Mouse (Mus musculus) myocyte (in vitro differentiated cells): ENCODE measurements around the gene Napa. TPM values are rescaled to one million over a fixed set of nuclear protein-coding genes. Genes with fewer than 3 reads are reported as not detected.

Source experiments
- H3K27me3 ChIP-seq: one replicate; pipeline ENCODE4 v1.6.1; 2011; ENCODE audit not compliant: control insufficient read depth, insufficient read depth, insufficient read length
- H3K36me3 ChIP-seq: one replicate; pipeline ENCODE4 v1.6.1; 2011; ENCODE audit not compliant: control insufficient read depth, insufficient read depth
- H3K4me2 ChIP-seq: one replicate; pipeline ENCODE4 v1.6.1; 2011; ENCODE audit warnings: low read depth, control low read depth
- H3K4me3 ChIP-seq: one replicate; pipeline ENCODE4 v1.5.1; 2011; ENCODE audit warnings: mild to moderate bottlenecking, control low read depth, moderate library complexity
- H3K79me2 ChIP-seq: one replicate; pipeline ENCODE4 v1.6.1; 2011; ENCODE audit not compliant: control insufficient read depth, insufficient read depth
- H3ac ChIP-seq: one replicate; pipeline ENCODE4 v1.6.1; 2011; ENCODE audit not compliant: control insufficient read depth, insufficient read length
- CEBPB ChIP-seq: IDR thresholded peaks from 2 replicates; pipeline ENCODE4 v1.6.1; 2011; ENCODE audit warnings: mild to moderate bottlenecking, moderate library complexity; ENCODE audit not compliant: poor library complexity, insufficient read depth, severe bottlenecking
- E2F4 ChIP-seq: IDR thresholded peaks from one replicate; pipeline ENCODE4 v1.6.1; 2011; ENCODE audit warnings: mild to moderate bottlenecking, control low read depth, moderate library complexity; ENCODE audit not compliant: insufficient read depth
- MAX ChIP-seq: IDR thresholded peaks from one replicate; pipeline ENCODE4 v1.6.1; 2011; ENCODE audit warnings: low read depth, mild to moderate bottlenecking, control low read depth
- MYOD1 ChIP-seq, 3 experiments: IDR thresholded peaks; one replicate each; pipeline ENCODE4 v1.6.1; 2011; ENCODE audit warnings: control low read depth in 2 of 3, low read depth in 2 of 3, mild to moderate bottlenecking in 2 of 3, moderate library complexity in 1 of 3; ENCODE audit not compliant: insufficient read length in 2 of 3, control insufficient read depth in 1 of 3
- MYOG ChIP-seq, 3 experiments: IDR thresholded peaks; one replicate each; pipeline ENCODE4 v1.6.1; 2011; ENCODE audit warnings: control low read depth in 2 of 3, low read depth in 2 of 3, mild to moderate bottlenecking in 2 of 3; ENCODE audit not compliant: insufficient read length in 2 of 3, control insufficient read depth in 1 of 3, insufficient read depth in 1 of 3
- POLR2A ChIP-seq: IDR thresholded peaks from one replicate; pipeline ENCODE4 v1.6.1; 2011; ENCODE audit warnings: low read depth, mild to moderate bottlenecking, control low read depth, moderate library complexity; ENCODE audit not compliant: insufficient read length
- POLR2AphosphoS2 ChIP-seq: IDR thresholded peaks from one replicate; pipeline ENCODE4 v1.6.1; 2011; ENCODE audit warnings: low read depth, control low read depth; ENCODE audit not compliant: insufficient read length
- REST ChIP-seq: IDR thresholded peaks from one replicate; pipeline ENCODE4 v1.6.1; 2011; ENCODE audit warnings: mild to moderate bottlenecking, control low read depth, moderate library complexity; ENCODE audit not compliant: insufficient read depth, insufficient read length
- SRF ChIP-seq: IDR thresholded peaks from one replicate; pipeline ENCODE4 v1.6.1; 2011; ENCODE audit warnings: low read depth; ENCODE audit not compliant: control insufficient read depth, insufficient read length
- TCF12 ChIP-seq: IDR thresholded peaks from one replicate; pipeline ENCODE4 v1.6.1; 2011; ENCODE audit warnings: mild to moderate bottlenecking, control low read depth; ENCODE audit not compliant: poor library complexity, insufficient read depth, severe bottlenecking
- TCF3 ChIP-seq: IDR thresholded peaks from one replicate; pipeline ENCODE4 v1.6.1; 2011; ENCODE audit warnings: low read depth, control low read depth; ENCODE audit not compliant: insufficient read length
- USF1 ChIP-seq: IDR thresholded peaks from one replicate; pipeline ENCODE4 v1.6.1; 2011; ENCODE audit warnings: low read depth, mild to moderate bottlenecking, control low read depth, moderate library complexity
- polyA plus RNA-seq: library from polyadenylated mRNA; unstranded; fragments of >200 nt; fragmentation: generic; extraction: Trizol; gene quantifications from one replicate; pipeline ENCODE4 v1.2.1, GENCODE M21; 2012; ENCODE audit warnings: missing spikeins

Gene Napa
- polyA plus RNA-seq, 1 experiment, result 193 TPM

GRCm38 (mm10) chr7:16094592-16094991, 3.7 kb upstream of the Napa start:
- Histone ChIP-seq H3K4me2 (no peak overlapping the region), H3K36me3 (no peaks in the 10 kb centered on the region), H3ac (no peak overlapping the region), H3K79me2 (peaks cover 9% of the 10 kb centered on the region), H3K4me3 (no peak overlapping the region), H3K27me3 (peaks cover 36% of the 10 kb centered on the region)
- TF ChIP-seq CEBPB (no peak), USF1 (no peak), POLR2A (no peak), MYOG (IDR thresholded peaks at IDR 0.05; ENCODE audit: control insufficient read depth in 1 of 3, insufficient read depth in 1 of 3, insufficient read length in 2 of 3, low read depth in 2 of 3) (no peak), E2F4 (no peak), SRF (no peak), POLR2AphosphoS2 (no peak), MYOD1 (IDR thresholded peaks at IDR 0.05; ENCODE audit: control insufficient read depth in 1 of 3, insufficient read length in 2 of 3, low read depth in 2 of 3) (no peak), TCF12 (no peak), REST (no peak), MAX (no peak), TCF3 (no peak)

DNA sequence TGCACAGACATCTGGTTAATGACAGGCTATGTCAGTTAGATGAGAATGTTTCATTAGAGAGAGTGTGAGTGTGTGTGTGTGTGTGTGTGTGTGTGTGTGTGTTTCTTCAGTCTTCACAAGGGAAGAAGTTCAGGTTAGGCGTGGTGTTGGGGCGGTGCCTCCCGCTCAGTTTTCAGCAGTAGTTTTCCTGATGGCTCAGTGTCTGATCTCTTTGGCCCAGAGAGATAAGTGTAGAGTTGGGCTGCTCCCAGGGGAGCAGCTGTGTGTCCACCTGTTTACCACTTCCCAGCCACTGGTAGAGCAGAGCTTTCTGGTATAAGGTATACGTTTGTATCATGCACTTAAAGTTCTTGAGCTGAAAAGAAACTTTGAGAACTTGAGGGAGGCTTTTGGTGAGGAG, 1.6 kb downstream of the Napa start:
- Histone ChIP-seq H3ac (peak overlapping the region; percentile 92), H3K4me2 (peak overlapping the region; percentile 98), H3K4me3 (peak overlapping the region; percentile 91), H3K36me3 (no peaks in the 10 kb centered on the region), H3K27me3 (peaks cover 15% of the 10 kb centered on the region), H3K79me2 (peaks cover 49% of the 10 kb centered on the region)
- TF ChIP-seq MYOD1 (IDR thresholded peaks at IDR 0.05; ENCODE audit: control insufficient read depth in 1 of 3, insufficient read length in 2 of 3, low read depth in 2 of 3), result peak in 1 of 3 experiments; percentile 26
- TF ChIP-seq REST, result no peak

- Histone ChIP-seq H3ac (no peak overlapping the region), H3K36me3 (no peaks in the 10 kb centered on the region), H3K79me2 (peaks cover 61% of the 10 kb centered on the region), H3K4me3 (no peak overlapping the region), H3K4me2 (no peak overlapping the region), H3K27me3 (peaks cover 5% of the 10 kb centered on the region)
- TF ChIP-seq MYOG (IDR thresholded peaks at IDR 0.05; ENCODE audit: control insufficient read depth in 1 of 3, insufficient read depth in 1 of 3, insufficient read length in 2 of 3, low read depth in 2 of 3) (peak in 1 of 3 experiments; percentile 26), POLR2A (no peak)
Measured at GRCm38 (mm10) chr7:16101081-16101480, 2.8 kb downstream of the Napa start.

- H3K27me3 ChIP-seq, result no peaks in the 10 kb centered on the region
- TF ChIP-seq POLR2AphosphoS2, result no peak
- TF ChIP-seq E2F4, result no peak
- peak in 1 of 3 experiments; percentile 27 for TF ChIP-seq MYOG (IDR thresholded peaks at IDR 0.05; ENCODE audit: control insufficient read depth in 1 of 3, insufficient read depth in 1 of 3, insufficient read length in 2 of 3, low read depth in 2 of 3)
- no peak for TF ChIP-seq TCF12
- TF ChIP-seq TCF3, result no peak
- TF ChIP-seq REST, result no peak
- TF ChIP-seq MYOD1 (IDR thresholded peaks at IDR 0.05; ENCODE audit: control insufficient read depth in 1 of 3, insufficient read length in 2 of 3, low read depth in 2 of 3), result peak in 1 of 3 experiments; percentile 27
- TF ChIP-seq USF1, result no peak
- no peak for TF ChIP-seq MAX
- no peak for TF ChIP-seq CEBPB
- TF ChIP-seq SRF, result no peak
- no peak for TF ChIP-seq POLR2A
- H3K4me3 ChIP-seq, result no peak overlapping the region
- H3K4me2 ChIP-seq, result no peak overlapping the region
- peaks cover 66% of the 10 kb centered on the region for H3K79me2 ChIP-seq
- H3ac ChIP-seq, result no peak overlapping the region
- H3K36me3 ChIP-seq, result no peaks in the 10 kb centered on the region
Measured at GRCm38 (mm10) chr7:16101726-16102475, 3.6 kb downstream of the Napa start.

DNA sequence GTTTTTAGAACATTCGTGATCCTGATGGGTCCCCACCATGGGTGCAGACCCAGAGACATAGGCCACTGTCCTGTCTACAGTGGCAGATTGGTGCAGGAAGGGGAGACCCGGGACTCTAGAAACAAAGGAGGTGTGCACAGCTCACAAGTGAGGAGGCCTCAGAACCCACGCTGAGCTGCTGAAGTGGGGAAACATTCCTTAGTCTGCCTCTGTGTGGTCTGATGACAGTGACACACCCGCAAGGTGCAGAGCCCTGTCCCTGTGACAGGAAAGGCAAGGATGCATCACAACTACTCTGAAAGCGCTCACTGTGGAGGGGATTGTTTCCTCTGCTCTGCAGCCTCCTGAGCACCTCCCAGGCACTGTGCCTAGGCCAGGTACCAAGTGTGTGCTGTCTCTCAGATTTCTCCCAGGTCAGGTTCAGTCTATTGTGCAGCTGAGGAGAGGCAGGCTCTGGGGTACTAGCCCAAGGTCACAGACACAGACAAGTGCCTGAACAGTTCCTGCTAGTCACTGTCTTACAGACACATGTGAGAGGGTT, 4.5 kb downstream of the Napa start:
- Histone ChIP-seq H3K4me3 (no peak overlapping the region), H3K27me3 (no peaks in the 10 kb centered on the region), H3K4me2 (no peak overlapping the region), H3K79me2 (peaks cover 66% of the 10 kb centered on the region), H3K36me3 (no peaks in the 10 kb centered on the region), H3ac (no peak overlapping the region)
- no peak for TF ChIP-seq SRF
- no peak for TF ChIP-seq MYOD1 (IDR thresholded peaks at IDR 0.05; ENCODE audit: control insufficient read depth in 1 of 3, insufficient read length in 2 of 3, low read depth in 2 of 3)
- TF ChIP-seq REST, result no peak
- no peak for TF ChIP-seq MYOG (IDR thresholded peaks at IDR 0.05; ENCODE audit: control insufficient read depth in 1 of 3, insufficient read depth in 1 of 3, insufficient read length in 2 of 3, low read depth in 2 of 3)
- TF ChIP-seq CEBPB, result no peak
- TF ChIP-seq TCF12, result no peak
- TF ChIP-seq TCF3, result no peak
- TF ChIP-seq POLR2AphosphoS2, result no peak
- no peak for TF ChIP-seq POLR2A
- no peak for TF ChIP-seq MAX
